Mouse (Mus musculus): ENCODE data around the gene Dcaf6. TPM values are rescaled to one million over a fixed set of nuclear protein-coding genes. Genes with fewer than 3 reads are reported as not detected.
"Not testable (repeated sequence)": the region's sequence is repeated elsewhere in the genome, so short reads cannot be mapped to it uniquely, and the experiment has no call there.

Gene Dcaf6
- polyA plus RNA-seq, 1 experiment, result 43.2 TPM

DNA sequence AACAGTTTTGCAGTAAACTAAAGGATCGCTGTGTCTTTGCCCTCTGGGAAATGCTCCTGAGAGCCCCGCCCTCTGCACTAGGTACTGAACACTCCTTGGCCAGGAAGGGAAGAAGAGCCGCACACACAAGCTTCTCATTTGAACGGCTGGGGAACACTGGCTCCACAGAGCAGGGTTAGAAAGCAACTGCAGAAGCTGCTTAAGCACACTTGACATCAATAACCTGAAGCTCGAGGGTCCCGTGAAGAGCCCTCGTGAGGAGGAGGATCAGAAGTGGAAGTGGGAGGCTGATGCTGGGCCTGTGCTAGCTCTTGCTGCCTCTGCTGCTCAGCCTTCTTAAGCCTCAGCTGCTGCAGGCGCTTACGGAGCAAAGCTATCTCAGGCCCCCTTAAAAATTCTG, 86.4 kb downstream of the Dcaf6 start:
- H3K4me3 ChIP-seq (ENCODE audit: insufficient read depth, low read length), result no peak overlapping the region
- no peak overlapping the region for H3K27ac ChIP-seq (ENCODE audit: insufficient read depth, low read length)
- no peak for TF ChIP-seq POLR2A (IDR thresholded peaks at IDR 0.05; ENCODE audit: low read depth, low read length)
- TF ChIP-seq CTCF (IDR thresholded peaks at IDR 0.05; ENCODE audit: borderline replicate concordance, insufficient read depth, low read length), result no peak
- H3K4me1 ChIP-seq (ENCODE audit: control insufficient read depth, insufficient read depth, low read length), result no peaks in the 10 kb centered on the region

DNA sequence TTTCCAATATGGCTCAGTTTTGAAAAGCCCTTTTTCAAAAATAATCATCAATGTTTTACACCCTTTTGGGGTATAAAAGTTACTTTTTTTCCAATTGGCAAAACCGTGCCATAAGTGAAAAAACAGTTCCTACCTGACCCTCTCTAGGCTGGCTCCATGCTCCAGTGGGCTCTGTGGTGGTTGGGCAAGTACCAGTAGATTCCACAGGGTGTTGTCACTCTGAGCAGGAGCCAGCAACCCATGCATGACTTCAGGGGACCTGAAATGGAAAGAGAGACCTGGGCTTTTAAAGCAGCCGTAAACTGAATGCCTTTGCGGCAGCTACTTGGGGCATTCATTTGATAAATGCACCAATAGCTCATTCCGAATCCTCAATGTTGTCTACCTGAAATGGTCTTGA, 89.3 kb downstream of the Dcaf6 start:
- Histone ChIP-seq H3K4me1 (ENCODE audit: control insufficient read depth, insufficient read depth, low read length) (no peaks in the 10 kb centered on the region), H3K4me3 (ENCODE audit: insufficient read depth, low read length) (no peak overlapping the region), H3K27ac (ENCODE audit: insufficient read depth, low read length) (no peak overlapping the region)
- TF ChIP-seq POLR2A (IDR thresholded peaks at IDR 0.05; ENCODE audit: low read depth, low read length) (no peak), CTCF (IDR thresholded peaks at IDR 0.05; ENCODE audit: borderline replicate concordance, insufficient read depth, low read length) (no peak)

DNA sequence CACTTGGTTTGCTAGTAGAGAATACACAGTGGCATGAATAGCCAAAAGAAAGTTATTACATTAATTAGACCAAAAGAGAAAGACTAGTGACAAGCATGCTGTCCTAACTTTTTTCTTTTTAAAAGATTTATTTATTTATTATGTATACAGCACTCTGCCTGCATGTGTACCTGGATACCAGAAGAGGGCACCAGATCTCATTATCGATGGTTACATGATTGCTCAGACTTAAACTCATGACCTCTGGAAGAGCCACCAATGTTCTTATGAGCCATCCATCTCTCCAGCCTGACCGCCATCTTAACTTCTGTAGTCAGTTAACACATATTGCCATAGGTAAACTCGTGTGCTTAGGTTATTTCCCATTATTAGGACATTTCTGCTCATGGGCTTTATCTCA, 95.2 kb downstream of the Dcaf6 start:
- TF ChIP-seq CTCF (IDR thresholded peaks at IDR 0.05; ENCODE audit: borderline replicate concordance, insufficient read depth, low read length) (no peak), POLR2A (IDR thresholded peaks at IDR 0.05; ENCODE audit: low read depth, low read length) (no peak)
- Histone ChIP-seq H3K4me3 (ENCODE audit: insufficient read depth, low read length) (no peak overlapping the region), H3K27ac (ENCODE audit: insufficient read depth, low read length) (no peak overlapping the region), H3K4me1 (ENCODE audit: control insufficient read depth, insufficient read depth, low read length) (no peaks in the 10 kb centered on the region)

GRCm38 (mm10) chr1:165363271-165363670, 97.0 kb downstream of the Dcaf6 start:
- TF ChIP-seq POLR2A (IDR thresholded peaks at IDR 0.05; ENCODE audit: low read depth, low read length) (no peak), CTCF (IDR thresholded peaks at IDR 0.05; ENCODE audit: borderline replicate concordance, insufficient read depth, low read length) (no peak)
- Histone ChIP-seq H3K4me1 (ENCODE audit: control insufficient read depth, insufficient read depth, low read length) (no peaks in the 10 kb centered on the region), H3K27ac (ENCODE audit: insufficient read depth, low read length) (no peak overlapping the region), H3K4me3 (ENCODE audit: insufficient read depth, low read length) (no peak overlapping the region)

DNA sequence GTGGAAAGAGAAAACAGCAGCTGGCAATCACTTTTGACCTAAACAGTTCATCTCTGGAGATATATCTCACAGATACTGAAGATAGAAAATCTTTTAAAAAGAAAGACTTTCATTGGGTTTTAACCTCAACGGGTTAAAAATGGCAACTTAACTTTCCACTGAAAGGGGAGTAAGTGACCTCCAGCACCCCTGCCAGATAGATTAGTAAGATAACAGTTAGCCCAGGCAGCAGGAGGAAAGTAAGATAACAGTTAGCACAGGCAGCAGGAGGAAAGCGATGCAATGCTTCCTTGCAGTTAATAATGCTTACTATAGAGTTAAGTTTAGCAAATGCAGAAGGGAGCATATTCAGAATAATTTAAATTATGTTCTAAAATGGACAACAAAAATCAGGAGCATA, 103.9 kb downstream of the Dcaf6 start:
- Histone ChIP-seq H3K4me3 (ENCODE audit: insufficient read depth, low read length) (no peak overlapping the region), H3K4me1 (ENCODE audit: control insufficient read depth, insufficient read depth, low read length) (no peaks in the 10 kb centered on the region), H3K27ac (ENCODE audit: insufficient read depth, low read length) (no peak overlapping the region)
- no peak for TF ChIP-seq POLR2A (IDR thresholded peaks at IDR 0.05; ENCODE audit: low read depth, low read length)
- no peak for TF ChIP-seq CTCF (IDR thresholded peaks at IDR 0.05; ENCODE audit: borderline replicate concordance, insufficient read depth, low read length)

- H3K4me3 ChIP-seq (ENCODE audit: insufficient read depth, low read length), result no peak overlapping the region
- no peak overlapping the region for H3K27ac ChIP-seq (ENCODE audit: insufficient read depth, low read length)
- peaks cover 2% of the 10 kb centered on the region; the same call in 1 of the 2 replicates for H3K4me1 ChIP-seq (ENCODE audit: control insufficient read depth, insufficient read depth, low read length)
- TF ChIP-seq CTCF (IDR thresholded peaks at IDR 0.05; ENCODE audit: borderline replicate concordance, insufficient read depth, low read length), result no peak
- TF ChIP-seq POLR2A (IDR thresholded peaks at IDR 0.05; ENCODE audit: low read depth, low read length), result no peak
Observed at GRCm38 (mm10) chr1:165348627-165349026, 111.6 kb downstream of the Dcaf6 start.

DNA sequence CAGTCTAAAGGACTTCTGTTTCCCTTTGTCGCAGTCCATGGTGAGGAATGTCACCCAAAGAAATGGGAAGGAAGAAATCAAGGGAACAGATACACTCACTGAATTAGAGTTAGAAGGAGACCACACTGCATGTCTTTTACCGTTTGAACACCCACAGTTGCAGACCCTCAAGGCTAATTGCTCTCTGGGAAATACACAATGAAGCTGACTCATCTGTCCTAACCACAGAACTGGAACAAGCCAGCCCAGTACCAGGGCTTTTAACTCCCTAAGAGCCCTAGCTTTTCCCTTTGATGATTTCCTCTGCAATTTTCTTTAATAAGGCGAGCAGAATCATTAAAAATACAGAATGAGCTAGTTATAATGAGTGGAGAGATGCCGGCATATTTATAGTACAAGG, 115.8 kb downstream of the Dcaf6 start:
- Histone ChIP-seq H3K4me1 (ENCODE audit: control insufficient read depth, insufficient read depth, low read length) (peaks cover 2% of the 10 kb centered on the region; the same call in 1 of the 2 replicates), H3K4me3 (ENCODE audit: insufficient read depth, low read length) (no peak overlapping the region), H3K27ac (ENCODE audit: insufficient read depth, low read length) (no peak overlapping the region)
- TF ChIP-seq CTCF (IDR thresholded peaks at IDR 0.05; ENCODE audit: borderline replicate concordance, insufficient read depth, low read length) (no peak), POLR2A (IDR thresholded peaks at IDR 0.05; ENCODE audit: low read depth, low read length) (no peak)

DNA sequence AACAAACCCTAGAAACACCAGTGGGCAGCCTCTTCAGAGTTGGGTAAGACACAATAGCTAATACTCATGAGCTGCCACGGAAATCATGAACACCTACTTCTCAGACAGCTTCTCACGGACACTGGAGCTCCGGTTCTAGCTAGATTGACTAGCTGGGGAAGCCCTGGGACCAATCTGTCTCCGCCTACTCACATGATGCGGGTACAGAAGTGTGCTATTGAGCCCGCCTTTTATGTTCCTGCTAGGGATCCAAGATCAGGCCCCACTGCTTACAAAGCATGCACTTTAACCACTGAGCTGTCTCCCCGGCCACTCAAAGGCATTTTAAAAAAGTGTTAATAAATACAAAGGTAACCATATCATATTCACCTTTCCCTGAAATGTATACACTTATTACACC, 118.1 kb downstream of the Dcaf6 start:
- TF ChIP-seq POLR2A (IDR thresholded peaks at IDR 0.05; ENCODE audit: low read depth, low read length), result no peak
- no peak for TF ChIP-seq CTCF (IDR thresholded peaks at IDR 0.05; ENCODE audit: borderline replicate concordance, insufficient read depth, low read length)
- H3K4me1 ChIP-seq (ENCODE audit: control insufficient read depth, insufficient read depth, low read length), result peaks cover 2% of the 10 kb centered on the region; the same call in 1 of the 2 replicates
- no peak overlapping the region for H3K27ac ChIP-seq (ENCODE audit: insufficient read depth, low read length)
- no peak overlapping the region for H3K4me3 ChIP-seq (ENCODE audit: insufficient read depth, low read length)

GRCm38 (mm10) chr1:165332797-165333196, 127.5 kb downstream of the Dcaf6 start:
- H3K27ac ChIP-seq (ENCODE audit: insufficient read depth, low read length), result no peak overlapping the region
- H3K4me3 ChIP-seq (ENCODE audit: insufficient read depth, low read length), result no peak overlapping the region
- no peaks in the 10 kb centered on the region for H3K4me1 ChIP-seq (ENCODE audit: control insufficient read depth, insufficient read depth, low read length)
- TF ChIP-seq POLR2A (IDR thresholded peaks at IDR 0.05; ENCODE audit: low read depth, low read length), result no peak

DNA sequence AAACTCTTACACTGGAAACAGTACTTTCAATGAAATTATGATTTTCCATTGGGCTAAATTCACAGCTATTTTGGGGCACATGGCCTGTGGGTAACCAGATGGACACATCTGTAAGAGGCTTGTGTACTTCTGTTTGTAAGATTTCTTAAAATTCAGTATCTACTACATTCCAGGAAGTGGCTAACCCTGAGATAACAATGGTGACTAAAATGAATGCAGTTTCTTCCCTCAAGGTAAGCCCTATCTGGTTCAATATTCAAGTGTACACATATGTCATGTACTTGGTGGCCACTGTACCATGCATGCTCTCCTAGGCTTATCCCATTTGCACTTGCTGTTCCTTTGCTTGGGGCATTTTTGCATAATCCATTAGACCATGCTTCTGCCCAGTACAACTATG, 129.4 kb downstream of the Dcaf6 start:
- Histone ChIP-seq H3K4me1 (ENCODE audit: control insufficient read depth, insufficient read depth, low read length) (no peaks in the 10 kb centered on the region), H3K4me3 (ENCODE audit: insufficient read depth, low read length) (no peak overlapping the region), H3K27ac (ENCODE audit: insufficient read depth, low read length) (no peak overlapping the region)
- TF ChIP-seq POLR2A (IDR thresholded peaks at IDR 0.05; ENCODE audit: low read depth, low read length) (no peak), CTCF (IDR thresholded peaks at IDR 0.05; ENCODE audit: borderline replicate concordance, insufficient read depth, low read length) (no peak)

DNA sequence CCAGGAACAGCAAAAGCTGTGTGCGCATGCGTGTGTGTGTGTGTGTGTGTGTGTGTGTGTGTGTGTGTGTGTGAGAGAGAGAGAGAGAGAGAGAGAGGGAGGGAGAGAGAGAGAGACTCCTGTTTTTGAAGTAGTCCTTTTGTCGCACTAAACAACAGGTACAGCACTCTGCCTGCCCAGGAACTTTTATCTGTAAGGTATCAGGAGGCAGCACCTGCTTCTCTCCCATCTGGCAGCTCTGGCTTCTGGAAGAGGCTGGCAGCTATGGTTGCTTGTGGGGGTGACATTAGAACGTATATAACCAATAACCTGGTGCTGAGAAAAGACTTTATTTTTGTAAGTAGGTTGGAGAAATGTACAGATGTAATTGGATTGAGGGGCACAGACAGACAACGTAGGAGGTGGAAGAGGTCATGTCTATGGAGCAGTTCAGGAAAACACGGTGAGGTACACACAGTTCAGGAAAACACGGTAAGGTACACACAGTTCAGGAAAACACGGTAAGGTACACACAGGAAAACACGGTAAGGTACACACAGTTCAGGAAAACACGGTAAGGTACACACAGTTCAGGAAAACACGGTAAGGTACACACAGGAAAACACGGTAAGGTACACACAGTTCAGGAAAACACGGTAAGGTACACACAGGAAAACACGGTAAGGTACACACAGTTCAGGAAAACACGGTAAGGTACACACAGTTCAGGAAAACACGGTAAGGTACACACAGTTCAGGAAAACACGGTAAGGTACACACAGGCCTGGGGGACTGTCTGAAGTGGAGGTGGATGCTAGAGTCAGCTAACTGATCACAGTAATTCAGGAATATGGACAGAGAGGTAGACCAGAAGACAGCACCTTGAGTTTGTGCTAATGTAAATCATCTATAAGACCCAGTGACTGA, 131.6 kb downstream of the Dcaf6 start:
- H3K27ac ChIP-seq (ENCODE audit: insufficient read depth, low read length); H3K4me1 ChIP-seq (ENCODE audit: control insufficient read depth, insufficient read depth, low read length); H3K4me3 ChIP-seq (ENCODE audit: insufficient read depth, low read length): not testable (repeated sequence)

Data from embryonic fibroblast, embryonic 13.5 days (primary cell).